Mouse (Mus musculus) lung, adult 2 months (tissue): ENCODE measurements at regions not wholly inside any gene's neighbourhood (a gene's known extent, or its start where the extent isn't known, plus 50 kb on each side); places are given as distances from the start of the nearest gene placed in this dataset.

Experiments
- CTCF ChIP-seq: fragments of 200-500 bp; IDR thresholded peaks from 2 replicates; pipeline ENCODE4 v1.5.1; 2011; ENCODE audit warnings: mild to moderate bottlenecking, low read length, control low read depth; ENCODE audit not compliant: insufficient read depth
- POLR2A ChIP-seq: fragments of 200-500 bp; IDR thresholded peaks from 2 replicates; pipeline ENCODE4 v1.6.1; 2011; ENCODE audit warnings: low read depth, mild to moderate bottlenecking, control low read depth, low read length, borderline replicate concordance; ENCODE audit errors: extremely low read depth

DNA sequence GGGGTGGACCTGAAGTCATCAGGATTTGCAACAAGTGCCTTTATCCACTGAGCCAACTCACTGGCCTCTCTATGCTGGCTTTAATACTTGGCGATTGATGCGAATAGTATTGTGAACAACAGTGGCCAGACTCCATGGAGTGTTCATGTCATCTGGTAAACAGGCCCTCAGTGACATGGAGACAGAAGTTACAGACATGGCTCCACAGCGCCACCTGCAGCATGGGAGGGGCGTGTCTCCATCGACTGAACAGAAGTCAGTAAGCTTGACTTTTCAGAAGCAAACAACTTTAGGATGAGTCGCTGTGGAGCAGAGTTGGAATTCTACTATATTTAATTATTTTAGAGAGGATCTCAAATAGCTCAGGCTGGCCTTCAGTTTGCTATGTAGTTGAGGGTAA, 74.0 kb upstream of the Foxk1 start:
- TF ChIP-seq CTCF (peak; percentile 58), POLR2A (no peak)
